Mouse (Mus musculus): ENCODE measurements around the gene Tbc1d8. TPM values are rescaled to one million over a fixed set of nuclear protein-coding genes. Genes with fewer than 3 reads are reported as not detected.

Tbc1d8 gene
- polyA plus RNA-seq, 1 experiment from 2014 or later = 4.2 TPM

DNA sequence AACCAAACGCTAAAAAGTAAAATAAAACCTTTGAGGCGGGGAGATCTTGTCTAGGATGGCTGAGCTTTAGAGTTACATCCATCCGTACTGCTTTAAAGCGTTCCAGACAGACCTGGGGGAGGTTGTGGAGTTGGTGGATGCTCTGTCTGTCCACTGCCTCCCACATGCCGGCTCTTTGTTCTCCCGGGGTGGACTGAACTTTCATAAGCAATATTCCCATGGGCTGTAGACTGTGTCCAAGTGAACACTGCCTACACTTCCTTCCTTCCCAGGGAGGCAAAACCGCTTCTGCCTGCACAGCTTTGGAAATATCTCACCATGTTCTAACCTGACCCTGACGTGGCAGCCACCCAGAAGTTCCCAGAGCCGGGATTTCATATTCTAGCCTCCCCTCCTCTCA, 4.0 kb downstream of the Tbc1d8 start:
- H3K9ac ChIP-seq (ENCODE audit: low read depth, low read length) = no peak overlapping the region
- TF ChIP-seq CTCF (IDR thresholded peaks at IDR 0.05; ENCODE audit: low read depth) = no peak
- H3K9me3 ChIP-seq (ENCODE audit: control insufficient read depth) = no peaks in the 10 kb centered on the region
- ATAC-seq = no peak
- no peaks in the 10 kb centered on the region for H3K36me3 ChIP-seq (ENCODE audit: control insufficient read depth, insufficient read depth)
- WGBS = 87% methylated on average over 9 of the region's 9 CpGs
- peaks cover 6% of the 10 kb centered on the region; the same call in 1 of the 2 replicates for H3K4me1 ChIP-seq (replicated peaks; ENCODE audit: control insufficient read depth, insufficient read depth, low read length)
- no peak overlapping the region for H3K4me2 ChIP-seq (replicated peaks; ENCODE audit: low read depth)
- H3K27ac ChIP-seq (ENCODE audit: low read depth, low read length) = no peak overlapping the region
- no peaks in the 10 kb centered on the region for H3K27me3 ChIP-seq (replicated peaks; ENCODE audit: control insufficient read depth, insufficient read depth, low read length)
- H3K4me3 ChIP-seq (ENCODE audit: low read depth, low read length) = no peak overlapping the region

DNA sequence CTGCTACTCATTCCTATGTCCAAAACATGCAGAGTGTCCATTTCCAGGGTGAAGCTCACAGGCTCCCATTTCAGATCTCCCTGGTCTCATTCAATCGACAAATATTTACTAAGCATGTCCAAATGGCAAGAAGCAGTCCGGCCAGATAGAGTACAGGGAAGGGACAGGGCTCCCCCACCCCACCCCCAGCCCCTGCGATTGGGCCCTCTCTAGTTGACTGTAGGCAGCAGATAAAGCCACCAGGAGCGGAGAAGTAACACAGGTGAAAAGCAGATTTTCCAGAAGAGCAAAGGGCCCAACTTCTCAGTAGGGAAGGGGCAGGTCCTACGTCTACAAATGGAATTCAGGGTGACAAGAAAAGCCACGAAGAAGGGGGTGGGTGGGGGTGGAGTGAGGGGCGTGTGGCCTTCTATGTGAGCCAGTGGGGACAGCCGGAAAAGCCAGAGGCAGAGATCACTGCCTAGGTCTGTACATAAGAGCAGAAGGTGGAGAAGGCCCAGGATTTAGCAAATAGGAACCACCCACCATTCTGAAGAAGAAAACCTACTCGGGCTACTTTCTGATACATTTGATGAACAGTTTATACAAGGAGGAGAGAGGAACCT, 7.2 kb downstream of the Tbc1d8 start:
- no peaks in the 10 kb centered on the region for H3K36me3 ChIP-seq (ENCODE audit: control insufficient read depth, insufficient read depth)
- no peaks in the 10 kb centered on the region for H3K9me3 ChIP-seq (ENCODE audit: control insufficient read depth)
- H3K4me3 ChIP-seq (ENCODE audit: low read depth, low read length) = no peak overlapping the region
- no peak overlapping the region for H3K4me2 ChIP-seq (replicated peaks; ENCODE audit: low read depth)
- H3K9ac ChIP-seq (ENCODE audit: low read depth, low read length) = no peak overlapping the region
- WGBS = 45% methylated on average over 9 of the region's 9 CpGs
- H3K4me1 ChIP-seq (replicated peaks; ENCODE audit: control insufficient read depth, insufficient read depth, low read length) = no peaks in the 10 kb centered on the region
- TF ChIP-seq CTCF (IDR thresholded peaks at IDR 0.05; ENCODE audit: low read depth) = no peak
- no peak overlapping the region for H3K27ac ChIP-seq (ENCODE audit: low read depth, low read length)
- H3K27me3 ChIP-seq (replicated peaks; ENCODE audit: control insufficient read depth, insufficient read depth, low read length) = no peaks in the 10 kb centered on the region
- no peak for ATAC-seq

DNA sequence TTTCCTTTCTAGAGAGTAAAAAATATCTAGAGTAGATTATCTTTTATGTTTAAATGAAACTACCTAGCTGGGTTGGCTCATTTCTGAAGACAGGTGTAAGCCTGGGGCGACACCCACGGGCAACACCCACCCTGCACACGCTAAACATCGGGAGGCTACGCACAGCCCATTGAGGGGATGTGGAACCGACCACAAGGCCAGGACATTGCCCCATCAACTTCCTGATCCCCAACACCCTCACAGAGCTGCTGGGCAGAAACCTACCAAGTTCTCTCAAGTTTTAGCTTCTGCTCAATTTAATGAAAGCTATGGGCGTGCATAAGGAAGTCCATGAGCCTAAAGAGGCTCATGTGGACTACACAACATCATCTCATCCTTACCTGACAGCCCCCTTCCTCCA, 9.6 kb downstream of the Tbc1d8 start:
- H3K4me3 ChIP-seq (ENCODE audit: low read depth, low read length) = no peak overlapping the region
- no peak for TF ChIP-seq CTCF (IDR thresholded peaks at IDR 0.05; ENCODE audit: low read depth)
- no peak for ATAC-seq
- WGBS = 65% methylated on average over 7 of the region's 7 CpGs
- no peaks in the 10 kb centered on the region for H3K27me3 ChIP-seq (replicated peaks; ENCODE audit: control insufficient read depth, insufficient read depth, low read length)
- H3K9me3 ChIP-seq (ENCODE audit: control insufficient read depth) = no peaks in the 10 kb centered on the region
- no peaks in the 10 kb centered on the region for H3K4me1 ChIP-seq (replicated peaks; ENCODE audit: control insufficient read depth, insufficient read depth, low read length)
- no peak overlapping the region for H3K4me2 ChIP-seq (replicated peaks; ENCODE audit: low read depth)
- no peaks in the 10 kb centered on the region for H3K36me3 ChIP-seq (ENCODE audit: control insufficient read depth, insufficient read depth)
- H3K9ac ChIP-seq (ENCODE audit: low read depth, low read length) = no peak overlapping the region
- no peak overlapping the region for H3K27ac ChIP-seq (ENCODE audit: low read depth, low read length)

DNA sequence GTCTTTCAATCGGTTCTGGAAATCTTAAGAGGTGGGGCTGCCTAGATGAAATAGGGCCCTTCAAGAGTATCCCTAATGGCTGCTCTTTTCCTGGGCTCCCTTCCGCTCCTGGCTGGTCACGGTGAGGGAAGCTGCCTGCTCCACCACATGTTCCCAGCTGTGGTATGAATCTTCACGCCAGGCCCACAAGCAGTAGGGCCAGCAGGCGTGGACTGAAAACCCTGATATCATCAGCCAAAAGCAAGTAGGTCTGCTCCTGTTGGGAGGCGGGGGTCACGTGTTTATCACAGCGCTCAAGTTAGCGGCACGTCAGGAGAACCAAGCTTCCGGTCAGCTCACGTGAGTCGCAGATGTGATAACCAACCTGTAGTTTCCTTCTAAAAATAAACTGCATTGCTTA, 12.0 kb downstream of the Tbc1d8 start:
- Histone ChIP-seq H3K27ac (ENCODE audit: low read depth, low read length) (no peak overlapping the region), H3K36me3 (ENCODE audit: control insufficient read depth, insufficient read depth) (no peaks in the 10 kb centered on the region), H3K4me3 (ENCODE audit: low read depth, low read length) (no peak overlapping the region), H3K4me1 (replicated peaks; ENCODE audit: control insufficient read depth, insufficient read depth, low read length) (no peaks in the 10 kb centered on the region), H3K4me2 (replicated peaks; ENCODE audit: low read depth) (no peak overlapping the region), H3K27me3 (replicated peaks; ENCODE audit: control insufficient read depth, insufficient read depth, low read length) (no peaks in the 10 kb centered on the region), H3K9me3 (ENCODE audit: control insufficient read depth) (no peaks in the 10 kb centered on the region), H3K9ac (ENCODE audit: low read depth, low read length) (no peak overlapping the region)
- no peak for ATAC-seq
- no peak for TF ChIP-seq CTCF (IDR thresholded peaks at IDR 0.05; ENCODE audit: low read depth)
- 87% methylated on average over 13 of the region's 13 CpGs for WGBS

DNA sequence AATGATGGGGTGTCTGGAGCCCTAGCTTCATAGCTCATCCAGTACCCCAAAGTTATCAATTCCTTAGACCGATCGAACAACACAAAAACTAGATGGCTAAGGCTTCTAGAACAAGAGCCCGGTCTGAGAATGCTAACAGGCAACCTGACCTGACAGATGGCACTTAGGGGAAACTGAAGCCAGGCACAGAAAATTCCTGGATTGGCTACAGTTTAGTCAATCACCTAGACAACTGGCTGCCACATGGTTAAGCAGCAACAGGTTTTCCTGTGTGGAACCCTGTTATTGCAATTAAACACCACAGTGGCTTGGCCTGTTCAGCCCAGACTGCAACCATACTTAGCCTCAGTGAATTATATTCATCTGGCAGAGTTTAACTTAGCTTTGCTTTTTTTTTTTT, 13.8 kb downstream of the Tbc1d8 start:
- Histone ChIP-seq H3K36me3 (ENCODE audit: control insufficient read depth, insufficient read depth) (no peaks in the 10 kb centered on the region), H3K27ac (ENCODE audit: low read depth, low read length) (no peak overlapping the region), H3K9ac (ENCODE audit: low read depth, low read length) (no peak overlapping the region), H3K9me3 (ENCODE audit: control insufficient read depth) (no peaks in the 10 kb centered on the region), H3K4me2 (replicated peaks; ENCODE audit: low read depth) (no peak overlapping the region), H3K4me3 (ENCODE audit: low read depth, low read length) (no peak overlapping the region), H3K27me3 (replicated peaks; ENCODE audit: control insufficient read depth, insufficient read depth, low read length) (no peaks in the 10 kb centered on the region), H3K4me1 (replicated peaks; ENCODE audit: control insufficient read depth, insufficient read depth, low read length) (no peaks in the 10 kb centered on the region)
- WGBS = 96% methylated on average over 3 of the region's 3 CpGs
- TF ChIP-seq CTCF (IDR thresholded peaks at IDR 0.05; ENCODE audit: low read depth) = no peak
- no peak for ATAC-seq

DNA sequence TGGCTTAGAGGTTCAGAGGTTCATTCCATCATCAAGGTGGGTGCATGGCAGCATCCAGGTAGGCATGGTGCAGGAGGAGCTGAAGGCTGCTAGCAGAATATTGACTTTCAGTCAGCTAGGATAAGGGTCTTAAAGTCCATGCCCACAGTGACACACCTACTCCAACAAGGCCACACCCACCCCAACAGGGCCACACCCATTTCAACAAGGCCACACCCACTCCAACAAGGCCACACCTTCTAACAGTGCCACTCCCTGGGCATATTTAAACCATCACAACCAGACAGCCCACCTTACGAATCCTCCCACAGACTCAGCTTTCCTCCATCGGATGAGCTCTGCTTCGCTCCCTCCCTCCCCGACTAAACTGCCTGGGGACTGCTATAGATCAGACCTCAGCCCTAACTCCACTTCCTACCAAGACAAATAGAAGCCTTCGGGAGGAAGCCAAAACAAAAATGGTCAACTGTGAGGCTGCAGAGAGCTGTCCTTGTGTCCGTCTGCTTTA, 15.6 kb downstream of the Tbc1d8 start:
- WGBS = 85% methylated on average over 6 of the region's 6 CpGs
- Histone ChIP-seq H3K27ac (ENCODE audit: low read depth, low read length) (no peak overlapping the region), H3K27me3 (replicated peaks; ENCODE audit: control insufficient read depth, insufficient read depth, low read length) (no peaks in the 10 kb centered on the region), H3K36me3 (ENCODE audit: control insufficient read depth, insufficient read depth) (no peaks in the 10 kb centered on the region), H3K9me3 (ENCODE audit: control insufficient read depth) (no peaks in the 10 kb centered on the region), H3K4me2 (replicated peaks; ENCODE audit: low read depth) (no peak overlapping the region), H3K9ac (ENCODE audit: low read depth, low read length) (no peak overlapping the region), H3K4me1 (replicated peaks; ENCODE audit: control insufficient read depth, insufficient read depth, low read length) (no peaks in the 10 kb centered on the region), H3K4me3 (ENCODE audit: low read depth, low read length) (no peak overlapping the region)
- no peak for ATAC-seq
- TF ChIP-seq CTCF (IDR thresholded peaks at IDR 0.05; ENCODE audit: low read depth) = no peak
